Mouse (Mus musculus) forelimb bud, embryonic 11.5 days (tissue): ENCODE results near the gene Ccdc107.

Experiments used
- DNase-seq: peaks from one replicate; pipeline ENCODE4 v3.0.0-alpha.2; 2012; ENCODE audit warnings: low read depth, low spot score

Ccdc107 gene

DNA sequence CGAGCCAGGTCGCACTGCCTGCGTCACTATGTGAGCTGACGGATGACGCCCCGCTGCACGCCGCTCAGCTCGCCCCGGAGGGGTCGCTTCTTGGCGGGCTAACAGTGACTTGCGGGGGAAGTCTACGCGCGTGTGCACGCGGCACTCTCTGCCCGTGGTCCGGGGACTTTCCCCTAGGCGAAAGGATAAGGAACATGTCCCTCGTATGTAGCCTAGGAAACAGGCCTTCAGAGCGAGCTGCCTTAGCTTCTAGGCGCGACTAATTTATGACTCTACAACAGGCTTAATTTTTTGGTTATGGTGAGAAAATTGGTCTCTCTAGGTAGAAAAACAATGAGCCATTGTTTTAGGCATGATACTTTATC is at the start of gene Ccdc107:
Gene Ccdc107, plus strand, starts transcription at position 80 of the 365 bp plus-strand sequence.
- DNase-seq, result peak; percentile 96

DNA sequence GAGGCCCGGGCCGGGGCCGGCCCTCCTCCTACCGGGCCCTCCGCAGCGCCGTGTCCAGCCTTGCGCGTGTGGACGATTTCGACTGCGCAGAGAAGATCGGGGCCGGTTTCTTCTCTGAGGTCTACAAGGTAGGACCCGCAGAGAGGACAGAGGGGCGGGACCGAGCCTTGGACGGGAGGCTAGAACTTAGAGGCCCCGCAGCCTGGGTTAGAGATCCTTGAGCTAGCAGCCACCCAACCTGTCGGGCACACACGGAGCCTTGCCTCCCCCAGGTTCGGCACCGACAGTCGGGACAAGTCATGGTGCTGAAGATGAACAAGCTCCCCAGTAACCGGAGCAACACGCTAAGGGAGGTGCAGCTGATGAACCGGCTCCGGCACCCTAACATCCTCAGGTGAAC is 49.2 kb upstream of the Ccdc107 start:
- DNase-seq, result no peak

DNA sequence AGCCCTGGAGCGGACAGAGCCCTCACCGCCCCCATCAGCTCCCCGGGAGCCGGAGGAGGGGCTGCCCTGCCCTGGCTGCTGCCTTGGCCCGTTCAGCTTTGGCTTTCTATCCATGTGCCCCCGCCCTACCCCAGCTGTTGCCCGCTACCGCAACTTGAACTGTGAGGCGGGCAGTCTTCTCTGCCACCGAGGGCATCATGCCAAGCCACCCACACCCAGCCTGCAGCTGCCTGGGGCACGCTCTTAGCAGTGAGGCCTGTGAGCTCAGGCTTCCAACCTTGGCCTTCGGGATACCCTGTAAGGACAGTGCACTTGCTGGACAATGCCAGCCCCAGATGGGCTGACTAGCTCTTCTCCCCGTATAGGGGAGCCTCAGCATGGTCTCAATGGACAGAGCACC is 45.4 kb upstream of the Ccdc107 start:
- no peak for DNase-seq

DNA sequence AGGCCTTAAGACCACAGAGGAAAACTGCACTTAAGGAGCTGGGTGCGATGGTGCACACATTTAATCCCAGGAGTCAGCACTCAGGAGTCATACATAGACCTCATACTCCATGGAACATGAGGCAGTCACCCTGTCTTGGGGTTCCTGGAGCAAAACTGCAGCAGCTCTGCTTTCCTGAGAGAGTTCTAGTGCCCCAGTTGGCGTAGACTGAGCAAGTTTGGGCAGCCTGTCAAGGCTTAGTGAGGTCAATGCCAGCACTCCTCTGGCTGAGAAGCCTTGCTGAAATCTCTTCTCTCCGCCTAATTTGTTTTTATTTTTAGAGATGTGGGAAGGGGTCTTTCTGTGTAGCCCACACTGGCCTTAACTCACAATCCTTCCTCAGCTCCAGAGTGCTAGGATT is 44.1 kb upstream of the Ccdc107 start:
- no peak for DNase-seq

DNA sequence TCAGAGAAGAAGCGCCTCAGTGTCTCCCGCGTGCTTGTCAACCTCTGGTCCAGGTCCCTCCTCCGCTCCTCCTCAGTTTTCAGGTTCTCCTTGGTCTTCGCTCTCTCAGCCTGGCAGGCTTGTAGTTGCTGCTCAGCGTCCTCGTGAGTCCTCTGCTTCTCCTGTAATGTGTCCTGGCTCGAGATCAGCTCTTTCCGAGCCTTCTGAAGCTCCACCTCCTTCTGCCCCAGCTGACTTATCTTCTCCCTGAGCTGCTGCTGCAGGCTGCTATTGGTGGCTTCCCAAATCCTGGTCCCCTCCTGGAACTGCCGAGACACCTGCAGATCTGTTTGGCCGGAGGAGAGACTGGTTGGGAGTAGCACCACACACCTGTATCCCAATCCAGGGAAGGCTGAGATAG is 40.4 kb upstream of the Ccdc107 start:
- no peak for DNase-seq

DNA sequence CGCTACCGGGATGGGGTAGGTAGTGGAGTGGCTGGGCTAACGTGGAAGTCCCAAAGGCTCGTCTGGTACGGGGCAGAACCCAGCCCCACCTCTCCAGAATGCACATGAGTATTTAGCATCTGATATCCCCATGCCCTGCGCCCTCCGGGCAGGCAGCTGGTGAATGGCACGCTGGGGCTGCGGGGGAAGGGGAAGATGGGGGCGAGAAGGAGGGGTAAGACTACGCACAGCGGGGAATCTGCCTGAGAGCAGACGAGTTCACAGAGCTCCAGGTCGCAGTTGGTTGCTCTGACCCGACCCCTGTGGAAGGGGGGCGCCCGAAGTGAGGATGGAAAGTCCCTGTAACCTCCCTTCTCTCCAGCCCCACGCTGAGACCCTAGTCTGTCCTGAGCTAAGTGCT is 39.3 kb upstream of the Ccdc107 start:
- DNase-seq, result no peak

DNA sequence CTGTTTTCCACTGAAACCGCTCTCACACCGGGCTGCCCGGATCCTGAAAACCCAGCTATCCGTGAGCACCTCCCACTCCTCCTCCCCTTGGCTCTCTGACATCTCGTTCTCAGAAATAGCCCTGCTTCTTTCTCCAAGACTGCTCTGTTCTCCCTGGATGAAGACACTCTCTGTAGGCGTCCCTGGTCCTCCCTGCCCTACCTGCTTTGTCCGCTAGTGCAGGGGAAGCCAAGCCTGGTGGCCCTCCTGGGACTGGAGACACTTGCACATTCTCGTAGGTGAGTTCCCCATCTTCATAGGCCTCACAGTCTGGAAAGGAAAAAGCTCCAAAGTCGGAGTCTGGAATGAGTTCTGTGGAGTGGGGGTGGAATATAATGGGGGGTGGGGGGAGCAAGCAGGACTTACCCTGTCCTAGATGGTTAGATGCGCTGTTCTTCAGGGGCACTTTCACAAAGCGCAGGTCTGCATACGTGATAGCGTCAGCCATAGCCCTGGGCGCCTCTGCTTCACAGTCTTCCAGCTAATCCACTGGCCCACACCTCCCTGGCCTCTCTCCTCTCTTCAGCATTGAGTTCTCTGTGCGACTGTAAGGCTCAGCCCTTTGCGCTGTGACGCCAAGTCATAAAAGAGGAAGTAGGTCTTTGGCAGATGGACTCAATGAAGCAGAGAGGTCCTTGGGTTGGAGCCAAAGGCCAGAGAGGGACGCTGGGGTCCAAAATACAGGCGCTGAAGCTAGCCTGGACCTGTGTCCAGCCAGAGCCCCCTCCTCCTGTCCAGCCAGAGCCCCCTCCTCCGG is 38.5 kb upstream of the Ccdc107 start, which contains the start of gene Cd72:
Gene Cd72, minus strand, starts transcription at position 588 of the 796 bp plus-strand sequence.
- no peak for DNase-seq

DNA sequence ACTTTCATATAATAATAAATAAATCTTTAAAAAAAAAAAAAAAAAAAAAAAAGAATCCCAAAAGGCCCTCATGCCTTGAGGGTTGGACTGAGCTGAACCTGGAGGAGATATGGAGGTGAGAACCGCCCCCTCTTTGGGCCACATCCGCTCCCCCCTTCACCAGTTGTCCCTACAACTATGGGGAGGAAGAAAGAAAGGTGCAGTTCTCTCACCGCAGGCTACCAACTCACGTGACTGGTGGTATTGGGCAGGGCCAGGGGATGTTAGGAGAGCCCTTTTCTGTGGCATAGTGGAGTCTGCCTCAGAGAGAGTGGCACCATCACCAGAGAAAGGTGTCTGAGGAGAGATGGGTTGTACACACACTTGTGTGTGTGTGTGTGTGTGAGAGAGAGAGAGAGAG is 36.2 kb upstream of the Ccdc107 start:
- DNase-seq, result no peak

DNA sequence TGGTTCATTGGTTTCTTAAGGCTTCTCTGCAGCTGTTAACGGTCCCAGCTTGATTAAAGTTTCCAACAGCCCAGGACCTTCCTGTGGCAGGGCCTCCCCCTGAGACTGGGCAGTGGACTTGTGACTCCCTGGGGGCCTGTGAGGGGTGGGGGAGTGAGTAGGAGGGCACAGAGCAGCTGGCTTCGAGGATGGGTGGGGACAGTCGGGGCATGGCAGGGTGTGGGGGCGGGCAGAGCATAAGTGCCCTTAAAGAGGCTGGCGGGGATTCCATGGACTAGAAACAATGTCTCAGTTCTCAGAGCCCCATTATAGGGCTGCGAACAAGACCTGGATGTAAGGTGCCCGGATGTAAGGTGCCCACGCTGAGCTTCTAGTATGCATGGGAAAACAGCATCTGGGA is 35.6 kb upstream of the Ccdc107 start:
- no peak for DNase-seq

DNA sequence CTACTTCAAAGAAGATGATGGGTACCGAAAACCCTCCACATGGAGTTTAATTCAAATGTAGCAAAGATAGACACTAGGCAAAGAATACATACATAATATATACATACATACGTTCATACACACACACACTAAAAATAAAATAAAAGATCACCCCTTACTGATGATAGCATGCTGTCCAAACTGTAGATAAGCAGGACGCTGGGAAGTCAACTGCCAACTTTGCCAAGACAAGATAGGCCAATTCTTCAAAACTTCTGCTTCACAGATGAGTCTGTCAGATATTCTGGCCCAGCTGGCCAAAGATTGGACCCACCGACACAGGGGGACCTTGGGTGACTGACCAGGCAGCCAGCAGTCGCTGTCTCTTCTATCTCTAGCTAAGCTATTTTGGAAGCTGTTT is 29.6 kb upstream of the Ccdc107 start:
- DNase-seq, result no peak

DNA sequence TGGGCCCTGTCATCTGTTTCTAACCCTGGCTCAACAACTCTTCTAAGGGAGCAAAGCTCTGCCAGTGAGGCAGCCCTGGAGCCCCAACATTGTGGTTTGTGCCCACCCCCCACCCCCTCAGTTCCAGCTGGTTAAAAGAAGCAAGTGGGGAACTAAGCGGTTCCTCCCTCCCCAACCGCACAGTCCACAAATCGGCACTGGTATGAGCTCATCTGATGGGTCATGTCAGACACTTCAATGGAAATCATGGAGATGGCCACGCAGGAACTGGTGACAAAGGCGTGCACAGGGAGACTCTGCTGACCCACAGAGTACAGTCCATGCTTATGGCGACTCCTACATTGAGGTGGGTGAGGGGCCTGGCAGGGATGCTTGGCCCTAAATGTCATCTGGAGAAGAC is 26.8 kb upstream of the Ccdc107 start:
- no peak for DNase-seq

DNA sequence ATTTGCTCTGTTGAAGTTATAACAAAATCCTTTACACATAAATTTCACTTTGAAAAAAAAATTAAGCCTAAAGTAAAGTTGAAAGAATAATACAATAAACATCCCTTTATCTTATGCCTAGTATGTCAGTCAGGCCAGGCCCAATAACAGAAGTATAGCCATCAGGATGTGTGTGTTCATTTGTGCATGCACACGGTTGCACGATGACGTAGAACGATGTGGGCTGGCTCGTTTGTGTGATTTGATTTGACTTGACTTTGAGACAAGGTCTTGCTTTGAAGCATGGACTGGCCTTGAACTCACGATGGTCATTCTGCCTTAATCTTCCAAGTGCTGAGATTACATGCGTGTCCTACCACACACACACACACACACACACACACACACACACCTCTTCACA is 25.8 kb upstream of the Ccdc107 start:
- no peak for DNase-seq

DNA sequence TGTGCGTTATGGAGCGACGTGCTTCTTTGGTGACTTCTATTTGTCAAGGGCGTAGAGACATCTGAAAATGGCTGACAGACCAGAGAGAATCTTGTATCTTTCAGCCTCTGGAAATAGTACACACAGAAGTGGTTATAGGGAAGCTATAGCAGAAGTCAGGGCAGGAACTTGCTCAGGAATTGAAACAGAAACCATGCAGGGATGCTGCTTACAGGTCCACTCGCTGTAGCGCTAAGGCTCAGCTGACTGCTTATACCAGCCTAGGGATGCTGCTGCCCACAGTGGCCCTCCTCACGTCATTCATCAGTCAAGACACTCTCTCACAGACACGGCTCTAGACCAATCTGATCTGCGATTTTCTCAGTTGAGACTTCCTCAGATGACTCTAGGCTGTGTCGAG is 22.4 kb upstream of the Ccdc107 start:
- DNase-seq, result no peak

DNA sequence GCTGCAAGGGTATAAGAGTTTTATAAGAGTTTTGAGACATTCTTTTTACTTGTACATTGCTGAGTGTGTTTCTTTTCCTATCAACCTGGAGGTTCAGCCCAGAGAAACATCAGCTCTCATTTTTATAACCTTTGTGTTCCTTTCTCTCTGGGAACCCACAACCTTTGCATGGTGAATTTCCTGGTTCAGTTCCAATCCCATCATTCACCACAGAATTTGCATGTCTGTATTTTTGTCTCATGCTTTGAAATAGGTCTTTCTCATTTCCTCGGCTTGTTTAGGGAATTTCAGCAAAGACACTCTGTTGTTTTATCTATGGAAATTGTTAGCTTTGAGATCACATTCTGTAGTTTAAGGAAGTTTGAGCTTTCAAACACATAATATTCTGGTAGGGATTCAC is 19.1 kb upstream of the Ccdc107 start:
- DNase-seq, result no peak

DNA sequence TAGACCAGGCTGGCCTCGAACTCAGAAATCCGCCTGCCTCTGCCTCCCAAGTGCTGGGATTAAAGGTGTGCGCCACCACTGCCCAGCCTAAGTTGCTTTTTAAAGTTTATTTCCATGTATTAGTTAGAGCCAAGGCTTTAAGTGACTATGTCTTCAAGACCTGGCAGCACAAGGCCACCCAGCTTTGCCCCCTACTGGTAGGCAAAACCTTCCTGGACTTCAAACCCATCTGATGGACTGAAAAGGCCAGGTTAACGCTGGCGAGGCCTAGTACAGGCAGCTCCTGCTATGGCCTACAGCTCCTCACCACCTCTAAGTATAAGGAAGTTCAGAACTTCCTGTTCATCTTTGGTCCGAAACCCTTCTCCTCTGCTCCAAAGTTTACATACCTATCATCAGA is 16.1 kb upstream of the Ccdc107 start:
- no peak for DNase-seq

DNA sequence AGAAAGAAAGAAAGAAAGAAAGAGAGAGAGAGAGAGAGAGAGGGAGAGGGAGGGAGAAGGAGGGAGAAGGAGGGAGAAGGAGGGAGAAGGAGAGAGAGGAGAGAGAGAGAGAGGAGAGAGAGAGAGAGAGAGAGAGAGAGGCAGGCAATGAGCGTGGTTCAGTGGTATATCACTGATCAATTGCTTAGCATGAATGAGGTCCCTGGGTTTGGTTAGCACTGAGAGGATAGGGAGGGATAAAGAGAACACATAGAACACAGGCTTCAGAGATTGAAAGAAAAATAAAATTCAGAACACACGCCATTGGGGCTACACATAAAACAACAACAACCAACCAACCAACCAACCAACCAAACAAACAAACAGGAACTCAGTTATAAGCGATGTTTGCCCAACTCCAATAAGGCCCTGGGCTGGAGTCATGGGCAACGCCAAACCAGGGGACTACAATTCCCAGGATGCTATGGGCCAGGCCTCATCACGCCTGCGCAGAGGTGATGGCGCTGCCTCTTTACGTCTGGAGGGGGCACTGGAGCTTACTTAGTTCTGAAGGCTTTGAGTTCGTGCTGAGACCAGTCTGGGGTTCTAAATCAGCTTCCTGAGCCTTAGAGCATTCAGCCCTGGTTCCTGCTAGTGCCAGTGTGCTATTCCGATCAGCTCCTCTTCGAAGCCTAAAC is 14.7 kb upstream of the Ccdc107 start:
- peak; percentile 90 for DNase-seq

DNA sequence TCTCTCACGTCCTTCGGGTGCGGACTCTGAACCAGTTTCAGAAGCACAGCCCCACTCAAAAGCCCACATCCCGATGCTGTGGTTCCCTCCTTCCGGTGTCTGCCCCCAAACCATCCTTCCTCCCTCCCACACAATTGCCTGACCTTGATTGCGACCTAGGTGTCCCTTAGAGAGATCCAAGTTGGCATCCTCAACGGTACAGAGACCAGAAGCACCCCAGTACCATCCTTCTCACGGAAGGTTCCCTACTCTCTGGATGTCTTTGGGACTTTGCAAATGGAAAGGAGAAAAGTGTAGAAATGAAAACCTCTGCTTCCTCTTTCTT is 14.2 kb upstream of the Ccdc107 start:
- DNase-seq, result no peak

DNA sequence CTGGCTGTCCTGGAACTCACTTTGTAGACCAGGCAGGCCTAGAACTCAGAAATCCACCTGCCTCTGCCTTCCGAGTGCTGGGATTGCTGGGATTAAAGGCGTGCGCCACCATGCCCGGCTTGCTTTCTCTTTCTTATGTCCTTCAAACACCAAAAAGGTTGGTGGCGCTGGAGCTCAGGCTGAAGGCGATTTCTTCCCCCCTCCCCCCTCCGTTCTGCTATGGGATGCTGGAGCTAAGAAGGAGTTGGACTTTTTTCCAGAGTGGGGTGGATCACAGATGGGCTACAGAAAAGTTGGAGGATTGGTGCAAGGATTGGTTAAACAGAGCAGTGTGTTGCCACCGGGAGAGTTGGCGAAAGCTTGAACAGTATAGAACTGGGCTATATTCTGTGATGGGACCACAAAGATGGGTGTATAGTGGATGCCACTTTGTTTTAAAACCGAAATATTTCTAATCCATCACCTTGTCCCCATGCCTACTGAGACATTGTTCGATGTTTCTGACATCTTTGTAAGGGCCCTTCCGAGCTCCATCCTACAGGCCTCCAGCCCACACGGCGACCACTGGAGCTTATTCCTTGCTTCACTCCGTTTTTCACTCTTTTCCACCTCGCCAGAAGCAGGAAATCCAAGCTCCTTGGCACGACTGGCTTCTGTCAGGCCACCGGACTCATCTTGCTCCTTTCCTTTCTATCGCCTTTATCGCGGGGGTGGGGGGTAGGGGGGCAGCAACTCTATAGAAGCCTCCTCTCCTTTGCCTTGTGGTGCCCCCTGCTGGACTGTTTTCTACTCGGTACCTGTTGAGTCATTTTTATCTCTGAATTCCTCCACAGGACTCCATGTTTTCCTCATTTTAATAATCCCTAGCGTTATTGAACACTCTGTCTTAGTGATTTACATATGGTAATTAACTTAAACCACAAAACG is 13.5 kb upstream of the Ccdc107 start:
- peak; percentile 73 for DNase-seq

DNA sequence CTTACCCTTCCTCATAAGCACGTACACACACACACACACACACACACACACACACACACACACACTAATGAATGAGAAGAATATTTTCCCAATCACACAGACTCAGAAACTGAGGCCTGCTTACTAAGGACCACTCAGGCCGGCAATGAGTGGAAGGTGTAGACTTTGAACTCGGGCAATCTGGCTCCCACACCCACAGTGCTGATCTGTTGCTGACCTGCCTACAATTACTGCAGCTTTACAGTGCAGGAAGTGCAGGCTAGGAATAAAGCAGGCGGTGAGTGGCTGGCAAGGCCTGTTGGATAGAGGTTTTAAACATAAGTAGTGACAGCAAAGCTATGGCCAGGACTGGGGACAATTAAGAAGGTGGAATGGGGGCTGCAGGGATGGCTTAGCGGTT is 11.7 kb upstream of the Ccdc107 start:
- no peak for DNase-seq

DNA sequence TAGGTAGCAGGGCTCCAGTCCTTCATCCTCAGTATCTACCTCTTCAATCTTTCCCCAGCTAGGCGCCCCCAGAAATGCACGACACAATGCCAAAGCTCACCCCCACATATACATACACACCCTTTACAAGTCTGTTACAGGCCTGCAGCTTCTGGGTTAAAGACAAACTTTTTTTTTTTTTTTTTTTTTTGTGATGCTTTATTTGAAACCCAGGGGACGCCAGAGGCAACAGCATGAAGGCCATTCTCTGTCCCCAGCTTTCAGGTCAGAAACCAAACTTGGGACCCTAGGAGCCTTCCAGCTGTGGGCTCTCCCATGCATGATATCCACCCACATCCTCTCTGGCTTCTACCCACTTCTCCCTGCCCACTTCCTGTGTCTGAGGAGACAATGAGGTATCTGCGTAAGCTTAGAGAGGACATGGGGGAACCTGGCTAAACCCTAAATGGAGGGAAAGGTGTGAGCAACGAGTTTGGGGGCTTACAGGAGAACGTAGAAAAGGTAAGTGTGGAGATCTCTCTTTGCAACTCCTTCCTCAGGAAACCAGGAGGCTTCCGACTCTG is 10.7 kb upstream of the Ccdc107 start:
- DNase-seq, result no peak

DNA sequence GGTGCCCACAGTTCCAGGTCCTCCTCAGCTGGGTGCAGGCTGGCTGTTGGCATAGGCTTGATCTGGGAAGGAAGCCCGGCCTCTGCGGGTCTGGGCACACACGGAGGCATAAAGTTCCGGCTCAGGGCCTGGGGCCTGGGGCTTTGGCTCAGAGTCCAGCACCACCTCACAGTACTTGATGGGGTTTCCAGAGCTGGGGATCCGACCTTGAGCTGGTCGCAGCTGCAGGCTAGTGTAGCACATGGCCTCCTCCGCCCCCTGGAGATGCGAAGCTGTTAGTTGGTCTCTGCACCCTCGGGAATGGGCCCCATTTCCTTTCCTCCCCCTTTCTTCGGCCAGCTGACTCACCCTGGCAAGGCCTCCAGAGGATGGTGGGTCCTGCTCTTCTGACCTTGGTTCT is 10.1 kb upstream of the Ccdc107 start:
- no peak for DNase-seq

DNA sequence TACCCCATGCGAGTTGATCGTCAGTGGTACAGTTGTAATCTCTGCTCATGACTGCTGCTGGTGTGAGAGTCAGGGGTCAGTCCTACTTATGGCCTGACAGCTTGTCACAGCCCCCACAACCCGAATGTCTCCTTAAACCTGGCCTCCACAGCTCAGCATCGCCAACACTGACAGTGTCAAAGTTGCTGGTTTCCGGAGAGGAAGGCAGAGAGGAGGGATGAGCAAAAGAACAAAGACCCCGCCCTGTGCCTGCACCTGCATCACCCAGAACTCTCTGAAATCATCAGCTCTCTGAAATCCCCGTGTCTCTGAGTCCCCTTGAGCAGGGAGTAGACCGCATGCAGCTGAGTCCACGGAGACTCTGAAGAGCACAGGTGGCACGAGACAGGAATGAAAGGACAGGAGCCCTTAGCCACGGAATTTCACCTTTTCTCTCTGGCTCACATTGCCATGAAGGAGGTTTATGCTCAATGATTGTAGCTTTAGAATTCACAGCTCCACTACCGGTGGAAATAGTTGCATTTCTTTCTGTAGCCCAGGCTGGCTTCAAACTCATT is 9.1 kb upstream of the Ccdc107 start, which contains the start of gene Sit1:
Gene Sit1, minus strand, starts transcription at position 200 of the 557 bp plus-strand sequence.
- no peak for DNase-seq
